In the genomic region with DNA sequence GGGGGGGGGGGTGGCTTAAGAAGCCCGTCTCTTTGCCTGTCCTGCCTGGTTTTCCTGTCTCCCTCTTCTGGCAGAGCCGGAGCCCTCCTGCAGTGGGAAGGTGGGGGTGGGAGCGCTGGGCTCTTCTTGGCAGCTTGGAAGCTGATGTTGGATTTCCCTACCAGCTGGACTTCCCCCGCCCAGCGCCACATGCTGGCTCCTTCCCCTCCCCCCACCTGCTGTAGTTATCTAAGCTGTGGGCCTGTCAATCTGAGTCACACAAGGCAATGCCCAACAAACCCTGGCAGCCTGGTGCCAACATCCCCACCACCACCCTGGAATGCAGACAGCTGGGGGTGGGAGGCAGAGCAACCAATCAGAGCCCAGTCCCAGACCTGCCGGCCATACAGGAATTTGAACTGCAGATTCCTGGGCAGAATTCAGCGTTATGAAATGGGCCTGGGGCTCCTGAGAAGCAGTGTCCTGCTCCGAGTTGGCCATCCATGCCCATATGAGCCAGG, we compare ENCODE assay signal across 8 mouse cellular contexts. TPM values are rescaled to one million over a fixed set of nuclear protein-coding genes. Genes with fewer than 3 reads are reported as not detected.
DNase-seq lines count a peak whose midpoint lies in the region; ATAC-seq lines count a peak whose summit lies in the region.

No protein-coding gene starts in this region.

- peak; percentile 23 for DNase-seq in gastrocnemius, postnatal 14 days
- DNase-seq in gastrocnemius, adult 8-10 months (ENCODE audit: low spot score in 2 of 2) = no peak
- no peak for DNase-seq in forebrain, embryonic 11.5 days (ENCODE audit: low spot score)
- peak; percentile 72 for DNase-seq in hindbrain, embryonic 14.5 days (ENCODE audit: low spot score)
- peak; percentile 89 to 91 for DNase-seq in left cerebral cortex, adult 18-20 months (ENCODE audit: low spot score in 2 of 2)
- DNase-seq in thymus, postnatal 0 days (ENCODE audit: low spot score) = no peak
- DNase-seq in T-cell, adult 2 months (ENCODE audit: low spot score) = no peak

- no peak overlapping the region for H3K9ac ChIP-seq in forebrain, embryonic 11.5 days (ENCODE audit: low read length)
- peak overlapping the region; percentile 82 for H3K9ac ChIP-seq in hindbrain, embryonic 14.5 days
- peak overlapping the region; percentile 69 for H3K9ac ChIP-seq in midbrain, embryonic 15.5 days

- no peaks in the 10 kb centered on the region for H3K9me3 ChIP-seq in forebrain, embryonic 11.5 days (ENCODE audit: control insufficient read depth, low read length)
- no peaks in the 10 kb centered on the region for H3K9me3 ChIP-seq in hindbrain, embryonic 14.5 days (ENCODE audit: control insufficient read depth, low read length)
- H3K9me3 ChIP-seq in midbrain, embryonic 15.5 days = no peaks in the 10 kb centered on the region

- peak; percentile 37; the same call in 1 of the 2 replicates for ATAC-seq in forebrain, embryonic 11.5 days (replicated peaks; ENCODE audit: low FRiP score)
- peak; percentile 79 for ATAC-seq in hindbrain, embryonic 14.5 days (ENCODE audit: low FRiP score)
- peak; percentile 84 for ATAC-seq in midbrain, embryonic 15.5 days (replicated peaks)

- H3K36me3 ChIP-seq in forebrain, embryonic 11.5 days (ENCODE audit: control insufficient read depth, insufficient read depth, low read length) = no peaks in the 10 kb centered on the region
- no peaks in the 10 kb centered on the region for H3K36me3 ChIP-seq in hindbrain, embryonic 14.5 days (replicated peaks; ENCODE audit: control insufficient read depth, insufficient read depth)
- no peaks in the 10 kb centered on the region for H3K36me3 ChIP-seq in midbrain, embryonic 15.5 days (replicated peaks)

- H3K27me3 ChIP-seq in forebrain, embryonic 11.5 days (ENCODE audit: control insufficient read depth, insufficient read depth, low read length) = peaks cover 30% of the 10 kb centered on the region
- H3K27me3 ChIP-seq in hindbrain, embryonic 14.5 days (ENCODE audit: control insufficient read depth, insufficient read depth, low read length) = peaks cover 4% of the 10 kb centered on the region; the same call in 1 of the 2 replicates
- no peaks in the 10 kb centered on the region for H3K27me3 ChIP-seq in midbrain, embryonic 15.5 days (replicated peaks)

- H3K27ac ChIP-seq in forebrain, embryonic 11.5 days (ENCODE audit: low read depth, low read length) = no peak overlapping the region
- peak overlapping the region; percentile 77 for H3K27ac ChIP-seq in hindbrain, embryonic 14.5 days
- peak overlapping the region; percentile 78 for H3K27ac ChIP-seq in midbrain, embryonic 15.5 days

- H3K4me1 ChIP-seq in forebrain, embryonic 11.5 days (replicated peaks; ENCODE audit: control insufficient read depth, insufficient read depth, low read length) = peaks cover 11% of the 10 kb centered on the region
- peaks cover 44% of the 10 kb centered on the region for H3K4me1 ChIP-seq in hindbrain, embryonic 14.5 days (replicated peaks; ENCODE audit: control insufficient read depth, insufficient read depth, low read length)
- H3K4me1 ChIP-seq in midbrain, embryonic 15.5 days = peaks cover 50% of the 10 kb centered on the region

- no peak overlapping the region for H3K4me3 ChIP-seq in forebrain, embryonic 11.5 days (ENCODE audit: low read depth, low read length)
- H3K4me3 ChIP-seq in hindbrain, embryonic 14.5 days (replicated peaks; ENCODE audit: low read length) = peak overlapping the region; percentile 57
- H3K4me3 ChIP-seq in midbrain, embryonic 15.5 days = peak overlapping the region; percentile 74

- WGBS in forebrain, embryonic 11.5 days = 1% methylated on average over 8 of the region's 8 CpGs
- 2% methylated on average over 8 of the region's 8 CpGs for WGBS in hindbrain, embryonic 14.5 days
- WGBS in midbrain, embryonic 15.5 days = 2% methylated on average over 8 of the region's 8 CpGs

- H3K4me2 ChIP-seq in forebrain, embryonic 11.5 days (ENCODE audit: low read depth, low read length, severe bottlenecking) = 0 out of 2 replicates have a peak overlapping the region, but pooled peaks have one; percentile 5
- H3K4me2 ChIP-seq in hindbrain, embryonic 14.5 days (replicated peaks) = peak overlapping the region; percentile 85
- peak overlapping the region; percentile 87 for H3K4me2 ChIP-seq in midbrain, embryonic 15.5 days

- intact Hi-C loops in gastrocnemius, postnatal 14 days (cut with DNase I; ENCODE audit: low total_unique reads) = no loop called here

RNA-seq across cellular contexts. Expression of a gene that starts 1.3 kb away (rescaled TPM):
- total RNA-seq in gastrocnemius, postnatal 14 days (2021) = under 1 TPM; 0.07 to 0.74 TPM
- under 1 TPM; 0.07 to 0.31 (median 0.19) TPM for total RNA-seq in gastrocnemius, adult 8-10 months (2022)
- polyA plus RNA-seq in forebrain, embryonic 11.5 days (2014; fragmentation: Nextera tagmentation; extraction: Ambion mirVana) = 0.16 and 0.67 TPM in 2 replicates
- polyA plus RNA-seq in hindbrain, embryonic 14.5 days (2014; fragmentation: Nextera tagmentation; extraction: Ambion mirVana) = 7.8 and 13.2 TPM in 2 replicates
- 10 to 100 TPM; 68.4 to 71.3 TPM for total RNA-seq in left cerebral cortex, adult 18-20 months (2021)
- polyA plus RNA-seq in midbrain, embryonic 15.5 days (2015; fragmentation: Nextera tagmentation; extraction: Ambion mirVana) = 10.6 and 12.7 TPM in 2 replicates
- polyA plus RNA-seq in thymus, postnatal 0 days (2015; fragmentation: Nextera tagmentation; extraction: Ambion mirVana) = 0.36 and 0.38 TPM in 2 replicates

Comparison
In these comparisons a context has a peak if more than half of its experiments do, and no peak if none do; other contexts are left out.
1. DNase-seq: peak in gastrocnemius, postnatal 14 days (single experiment), hindbrain, embryonic 14.5 days (single experiment) and left cerebral cortex, adult 18-20 months (2 of 2); none in gastrocnemius, adult 8-10 months (0 of 2), forebrain, embryonic 11.5 days (single experiment), thymus, postnatal 0 days (single experiment) and T-cell, adult 2 months (single experiment).
2. H3K4me2 ChIP-seq: peak in every context shown above with its lines; median percentile 87 in midbrain, embryonic 15.5 days; 85 in hindbrain, embryonic 14.5 days; 5 in forebrain, embryonic 11.5 days.
3. Peak in every context shown above with its lines, with median percentiles within 50 percentile points of each other: ATAC-seq.